Mouse (Mus musculus) left cerebral cortex, postnatal 4 days (tissue): ENCODE results near the gene Farp1. TPM values are rescaled to one million over a fixed set of nuclear protein-coding genes. Genes with fewer than 3 reads are reported as not detected.
"Not testable (repeated sequence)": the region's sequence is repeated elsewhere in the genome, so short reads cannot be mapped to it uniquely, and the experiment has no call there.

ENCODE experiments used
- DNase-seq: peaks from one replicate; pipeline ENCODE4 v3.0.0-alpha.2; 2022
- intact Hi-C: fragments of 180-260 bp; cut with DNase I; formaldehyde crosslinking; loops from one replicate; pipeline ENCODE4 v1.15.1; 2025
- total RNA-seq, 2 experiments: library from RNA; stranded (reverse); gene quantifications; 2 replicates each; pipeline ENCODE4 v1.2.3; 2021

The Farp1 gene
- total RNA-seq, 2 experiments from 2014 or later, result 239 to 257 TPM

GRCm38 (mm10) chr14:121101531-121101930 is 66.5 kb downstream of the Farp1 start:
- intact Hi-C loops, result no loop called here
- no peak for DNase-seq

- no peak for DNase-seq
- intact Hi-C loops, result no loop called here
Observed at GRCm38 (mm10) chr14:121102599-121102998, 67.6 kb downstream of the Farp1 start.

- DNase-seq, result peak; percentile 27
- intact Hi-C loops, result no loop called here
Observed at GRCm38 (mm10) chr14:121103459-121103858, 68.5 kb downstream of the Farp1 start.

GRCm38 (mm10) chr14:121104760-121105329 is 69.8 kb downstream of the Farp1 start:
- intact Hi-C loops, result no loop called here
- no peak for DNase-seq

- intact Hi-C loops, result no loop called here
- no peak for DNase-seq
Observed at GRCm38 (mm10) chr14:121106906-121107305, 71.9 kb downstream of the Farp1 start.

GRCm38 (mm10) chr14:121107707-121108285 is 72.8 kb downstream of the Farp1 start:
- intact Hi-C loops, result no loop called here
- no peak for DNase-seq

- no peak for DNase-seq
- intact Hi-C loops, result no loop called here
Observed at GRCm38 (mm10) chr14:121108439-121109115, 73.6 kb downstream of the Farp1 start.

GRCm38 (mm10) chr14:121109116-121109504 is 74.1 kb downstream of the Farp1 start:
- intact Hi-C loops, result no loop called here
- DNase-seq, result no peak

- intact Hi-C loops, result no loop called here
- no peak for DNase-seq
Observed at GRCm38 (mm10) chr14:121110492-121111267, 75.7 kb downstream of the Farp1 start.

- intact Hi-C loops, result no loop called here
- DNase-seq, result no peak
Observed at GRCm38 (mm10) chr14:121112061-121112460, 77.1 kb downstream of the Farp1 start.

GRCm38 (mm10) chr14:121113785-121114184 is 78.8 kb downstream of the Farp1 start:
- intact Hi-C loops, result no loop called here
- no peak for DNase-seq

- intact Hi-C loops, result no loop called here
- no peak for DNase-seq
Observed at GRCm38 (mm10) chr14:121116696-121117095, 81.7 kb downstream of the Farp1 start.

GRCm38 (mm10) chr14:121118860-121119259 is 83.9 kb downstream of the Farp1 start:
- intact Hi-C loops, result no loop called here
- no peak for DNase-seq

- peak; percentile 42 for DNase-seq
- intact Hi-C loops, result no loop called here
Observed at GRCm38 (mm10) chr14:121121664-121122063, 86.7 kb downstream of the Farp1 start.

- no peak for DNase-seq
- intact Hi-C loops, result no loop called here
Observed at GRCm38 (mm10) chr14:121122852-121123251, 87.9 kb downstream of the Farp1 start.

- intact Hi-C loops, result no loop called here
- DNase-seq, result no peak
Observed at GRCm38 (mm10) chr14:121124409-121125010, 89.5 kb downstream of the Farp1 start.

GRCm38 (mm10) chr14:121125651-121126050 is 90.7 kb downstream of the Farp1 start:
- no peak for DNase-seq
- intact Hi-C loops, result no loop called here

GRCm38 (mm10) chr14:121126291-121126690 is 91.3 kb downstream of the Farp1 start:
- intact Hi-C loops, result no loop called here

GRCm38 (mm10) chr14:121128858-121129800 is 94.1 kb downstream of the Farp1 start:
- no peak for DNase-seq
- intact Hi-C loops, result no loop called here

More at GRCm38 (mm10) chr14:121126291-121126690, 91.3 kb downstream of the Farp1 start:
- DNase-seq, result no peak

GRCm38 (mm10) chr14:121130351-121130750 is 95.4 kb downstream of the Farp1 start:
- intact Hi-C loops, DNase-seq: not testable (repeated sequence)
